In the genomic region with DNA sequence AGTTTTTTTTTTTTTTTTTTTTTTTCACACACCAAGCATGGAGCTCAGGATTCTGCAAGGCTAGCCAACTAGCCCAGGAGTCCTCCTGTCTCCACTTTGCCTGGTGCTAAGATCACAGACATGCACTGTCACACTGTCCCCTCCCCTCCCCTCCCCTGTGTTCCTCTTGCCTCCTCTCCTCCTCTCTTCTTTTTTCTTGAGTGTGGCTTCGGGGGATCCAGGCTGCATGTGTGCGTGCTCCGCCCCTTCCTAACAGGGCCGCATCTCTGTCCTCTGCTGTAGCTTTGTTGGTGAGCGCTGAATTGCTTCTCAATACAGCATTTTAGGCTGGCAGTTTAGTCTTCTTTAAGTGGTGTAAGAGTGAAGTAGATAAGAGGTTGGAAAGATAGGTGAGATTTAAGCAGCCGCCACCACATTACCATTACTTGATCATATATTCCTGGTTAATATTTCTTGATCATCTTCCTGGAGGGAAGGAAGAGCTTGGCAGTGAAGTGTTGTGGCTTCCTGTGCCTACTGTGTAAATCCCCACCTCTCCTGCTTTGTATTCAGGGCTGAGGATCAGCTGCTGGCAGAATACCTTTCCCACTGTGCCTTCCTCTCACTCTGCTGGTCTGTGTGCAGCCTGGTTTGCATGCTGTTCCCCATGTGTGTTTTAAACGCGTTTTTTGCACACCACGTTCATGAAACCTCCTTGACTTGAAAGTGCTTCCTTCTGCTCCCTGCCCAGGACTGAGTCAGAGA, we compare ENCODE assay signal across 9 mouse cellular contexts.
A peak's percentile ranks its signal among the peaks of the same experiment; 100 is the strongest.
DNase-seq lines count a peak whose midpoint lies in the region; ATAC-seq and TF ChIP-seq lines count a peak whose summit lies in the region.
"Had no signal": no experiment of that assay in that cellular context is flagged by ENCODE, and none has a peak within 500 bp of the region (broad histone marks: within the 10 kb centered on the region; RNA-seq: fewer than 3 reads in every experiment).

No protein-coding gene starts in this region.

- H3K4me3 ChIP-seq in heart, embryonic 16.5 days (ENCODE audit: low read length) = no peak overlapping the region
- peak overlapping the region; percentile 45 for H3K4me3 ChIP-seq in bone marrow macrophage, adult 2 months (ENCODE audit: insufficient read depth, low read length)
- H3K4me3 ChIP-seq in forebrain, embryonic 15.5 days = no peak overlapping the region
- H3K4me3 ChIP-seq in midbrain, embryonic 13.5 days (replicated peaks) = no peak overlapping the region

- 0 out of 2 replicates have a peak overlapping the region, but pooled peaks have one; percentile 7 for H3K4me2 ChIP-seq in heart, embryonic 16.5 days (ENCODE audit: low read depth, low read length)
- no peak overlapping the region for H3K4me2 ChIP-seq in forebrain, embryonic 15.5 days (replicated peaks)
- peak overlapping the region; percentile 20 for H3K4me2 ChIP-seq in midbrain, embryonic 13.5 days (replicated peaks)

- peak overlapping the region; percentile 7; the same call in 1 of the 2 replicates for H3K9ac ChIP-seq in heart, embryonic 16.5 days (ENCODE audit: low read length)
- no peak overlapping the region for H3K9ac ChIP-seq in forebrain, embryonic 15.5 days (replicated peaks)
- peak overlapping the region; percentile 59 for H3K9ac ChIP-seq in midbrain, embryonic 13.5 days (replicated peaks)

- 37% methylated on average over 9 of the region's 9 CpGs for WGBS in heart, embryonic 16.5 days
- WGBS in forebrain, embryonic 15.5 days = 24% methylated on average over 9 of the region's 9 CpGs
- WGBS in midbrain, embryonic 13.5 days = 21% methylated on average over 9 of the region's 9 CpGs

- no peak for TF ChIP-seq CTCF in bone marrow macrophage, adult 2 months (IDR thresholded peaks at IDR 0.05; ENCODE audit: low read depth, low read length)

- no peak for TF ChIP-seq POLR2A in bone marrow macrophage, adult 2 months (IDR thresholded peaks at IDR 0.05; ENCODE audit: borderline replicate concordance, low read depth, low read length)

- H3K27me3 ChIP-seq in heart, embryonic 16.5 days (ENCODE audit: control insufficient read depth, insufficient read depth, low read length) = no peaks in the 10 kb centered on the region
- H3K27me3 ChIP-seq in forebrain, embryonic 15.5 days = no peaks in the 10 kb centered on the region
- H3K27me3 ChIP-seq in midbrain, embryonic 13.5 days = no peaks in the 10 kb centered on the region

- DNase-seq in heart, adult 11 months = no peak
- no peak for DNase-seq in left cerebral cortex, adult 8-10 months (ENCODE audit: low spot score in 2 of 2)
- DNase-seq in urinary bladder, postnatal 25 days (ENCODE audit: low spot score) = no peak
- DNase-seq in gastrocnemius, postnatal 36 days = no peak
- DNase-seq: adrenal gland, postnatal 25 days had no signal

- intact Hi-C loops in gastrocnemius, postnatal 36 days (cut with DNase I) = no loop called here

- peaks cover 18% of the 10 kb centered on the region for H3K4me1 ChIP-seq in heart, embryonic 16.5 days (ENCODE audit: control insufficient read depth, insufficient read depth, low read length)
- peaks cover 37% of the 10 kb centered on the region for H3K4me1 ChIP-seq in bone marrow macrophage, adult 2 months (ENCODE audit: control insufficient read depth, insufficient read depth, low read length)
- peaks cover 29% of the 10 kb centered on the region for H3K4me1 ChIP-seq in forebrain, embryonic 15.5 days
- H3K4me1 ChIP-seq in midbrain, embryonic 13.5 days (replicated peaks) = peaks cover 32% of the 10 kb centered on the region

- ATAC-seq in heart, embryonic 16.5 days (replicated peaks; ENCODE audit: extremely low read depth, insufficient read depth, low FRiP score) = no peak
- ATAC-seq in forebrain, embryonic 15.5 days (replicated peaks) = peak; percentile 64
- ATAC-seq in midbrain, embryonic 13.5 days = peak; percentile 83

- H3K27ac ChIP-seq in heart, embryonic 16.5 days (ENCODE audit: low read length) = peak overlapping the region; percentile 68
- H3K27ac ChIP-seq in bone marrow macrophage, adult 2 months (ENCODE audit: insufficient read depth, low read depth, low read length) = peak overlapping the region; percentile 20
- peak overlapping the region; percentile 64 for H3K27ac ChIP-seq in forebrain, embryonic 15.5 days (replicated peaks)
- peak overlapping the region; percentile 87 for H3K27ac ChIP-seq in midbrain, embryonic 13.5 days

- no peaks in the 10 kb centered on the region for H3K9me3 ChIP-seq in heart, embryonic 16.5 days (replicated peaks; ENCODE audit: control insufficient read depth, low read length)
- no peaks in the 10 kb centered on the region for H3K9me3 ChIP-seq in forebrain, embryonic 15.5 days
- no peaks in the 10 kb centered on the region for H3K9me3 ChIP-seq in midbrain, embryonic 13.5 days

- H3K36me3 ChIP-seq in heart, embryonic 16.5 days (ENCODE audit: control insufficient read depth, insufficient read depth) = 0 out of 2 replicates have a peak, but pooled peaks cover 2% of the 10 kb centered on the region
- no peaks in the 10 kb centered on the region for H3K36me3 ChIP-seq in forebrain, embryonic 15.5 days
- peaks cover 2% of the 10 kb centered on the region; the same call in 1 of the 2 replicates for H3K36me3 ChIP-seq in midbrain, embryonic 13.5 days

Comparison
In these comparisons a context has a peak if more than half of its experiments do, and no peak if none do; other contexts are left out.
1. H3K27ac ChIP-seq: peak in every context shown above with its lines; median percentile 87 in midbrain, embryonic 13.5 days; 68 in heart, embryonic 16.5 days; 64 in forebrain, embryonic 15.5 days; 20 in bone marrow macrophage, adult 2 months.